Mouse (Mus musculus): ENCODE measurements around the gene Acot4. TPM values are rescaled to one million over a fixed set of nuclear protein-coding genes. Genes with fewer than 3 reads are reported as not detected.
"Not testable (repeated sequence)": the region's sequence is repeated elsewhere in the genome, so short reads cannot be mapped to it uniquely, and the experiment has no call there.

The Acot4 gene
- total RNA-seq, 4 experiments from 2014 or later: 2.2 to 3.3 (median 2.7) TPM

GRCm38 (mm10) chr12:84030659-84031332 is 7.4 kb upstream of the Acot4 start:
- DNase-seq (ENCODE audit: low spot score in 2 of 2): peak; percentile 68 to 82

GRCm38 (mm10) chr12:84032854-84033253 is 5.3 kb upstream of the Acot4 start:
- no peak for DNase-seq (ENCODE audit: low spot score in 2 of 2)

GRCm38 (mm10) chr12:84033302-84033701 is 4.9 kb upstream of the Acot4 start:
- DNase-seq (ENCODE audit: low spot score in 2 of 2): not testable (repeated sequence)

GRCm38 (mm10) chr12:84034108-84034507 is 4.1 kb upstream of the Acot4 start:
- no peak for DNase-seq (ENCODE audit: low spot score in 2 of 2)

GRCm38 (mm10) chr12:84038691-84039111 is 522 bp downstream of the Acot4 start, which contains the start of gene Gm49366:
Gm49366 (plus strand) TSS chr12:84038935.
- DNase-seq (ENCODE audit: low spot score in 2 of 2): not testable (repeated sequence)

GRCm38 (mm10) chr12:84042248-84042647 is 4.1 kb downstream of the Acot4 start:
- DNase-seq (ENCODE audit: low spot score in 2 of 2): no peak

- DNase-seq (ENCODE audit: low spot score in 2 of 2): no peak
Measured at GRCm38 (mm10) chr12:84044045-84044444, 5.9 kb downstream of the Acot4 start.

GRCm38 (mm10) chr12:84046906-84047305 is 8.7 kb downstream of the Acot4 start:
- DNase-seq (ENCODE audit: low spot score in 2 of 2): no peak

GRCm38 (mm10) chr12:84050744-84051143 is 12.6 kb downstream of the Acot4 start:
- DNase-seq (ENCODE audit: low spot score in 2 of 2): not testable (repeated sequence)

GRCm38 (mm10) chr12:84051937-84052474 is 13.8 kb downstream of the Acot4 start, which contains the start of gene Acot3:
Acot3 (plus strand) TSS chr12:84052144.
- no peak for DNase-seq (ENCODE audit: low spot score in 2 of 2)

GRCm38 (mm10) chr12:84052609-84053008 is 14.4 kb downstream of the Acot4 start:
- no peak for DNase-seq (ENCODE audit: low spot score in 2 of 2)

GRCm38 (mm10) chr12:84053173-84053572 is 15.0 kb downstream of the Acot4 start:
- no peak for DNase-seq (ENCODE audit: low spot score in 2 of 2)

- DNase-seq (ENCODE audit: low spot score in 2 of 2): no peak
Measured at GRCm38 (mm10) chr12:84053679-84054391, 15.7 kb downstream of the Acot4 start.

GRCm38 (mm10) chr12:84060946-84061345 is 22.8 kb downstream of the Acot4 start:
- DNase-seq (ENCODE audit: low spot score in 2 of 2): no peak

- DNase-seq (ENCODE audit: low spot score in 2 of 2): no peak
Measured at GRCm38 (mm10) chr12:84062336-84062735, 24.2 kb downstream of the Acot4 start.

- no peak for DNase-seq (ENCODE audit: low spot score in 2 of 2)
Measured at GRCm38 (mm10) chr12:84063228-84063627, 25.0 kb downstream of the Acot4 start.

- DNase-seq (ENCODE audit: low spot score in 2 of 2): no peak
Measured at GRCm38 (mm10) chr12:84063833-84064232, 25.7 kb downstream of the Acot4 start.

GRCm38 (mm10) chr12:84064621-84065020 is 26.4 kb downstream of the Acot4 start:
- DNase-seq (ENCODE audit: low spot score in 2 of 2): no peak

GRCm38 (mm10) chr12:84067752-84068151 is 29.6 kb downstream of the Acot4 start:
- no peak for DNase-seq (ENCODE audit: low spot score in 2 of 2)

GRCm38 (mm10) chr12:84068296-84068695 is 30.1 kb downstream of the Acot4 start:
- no peak for DNase-seq (ENCODE audit: low spot score in 2 of 2)

GRCm38 (mm10) chr12:84068986-84069385 is 30.8 kb downstream of the Acot4 start, which contains the start of gene Acot5:
Acot5 (plus strand) TSS chr12:84069325.
- no peak for DNase-seq (ENCODE audit: low spot score in 2 of 2)

- peak in 1 of 2 experiments; percentile 30 for DNase-seq (ENCODE audit: low spot score in 2 of 2)
Measured at GRCm38 (mm10) chr12:84069582-84069981, 31.4 kb downstream of the Acot4 start.
